Mouse (Mus musculus): ENCODE results near the gene Cables2.

Gene Cables2

GRCm38 (mm10) chr2:180254436-180255209 is 18.7 kb downstream of the Cables2 start:
- DNase-seq = no peak

- no peak for DNase-seq
Observed at GRCm38 (mm10) chr2:180251838-180252237, 21.5 kb downstream of the Cables2 start.

- peak; percentile 82 to 85 for DNase-seq
Observed at GRCm38 (mm10) chr2:180250930-180251611, 22.2 kb downstream of the Cables2 start.

GRCm38 (mm10) chr2:180248947-180249660 is 24.2 kb downstream of the Cables2 start:
- peak in 1 of 2 experiments; percentile 25 for DNase-seq

GRCm38 (mm10) chr2:180247916-180248315 is 25.4 kb downstream of the Cables2 start:
- no peak for DNase-seq

- no peak for DNase-seq
Observed at GRCm38 (mm10) chr2:180243108-180243507, 30.2 kb downstream of the Cables2 start.

- DNase-seq = no peak
Observed at GRCm38 (mm10) chr2:180238591-180238990, 34.7 kb downstream of the Cables2 start.

GRCm38 (mm10) chr2:180237601-180238345 is 35.5 kb downstream of the Cables2 start:
- DNase-seq = no peak

GRCm38 (mm10) chr2:180236930-180237329 is 36.4 kb downstream of the Cables2 start:
- peak in 1 of 2 experiments; percentile 4 for DNase-seq

GRCm38 (mm10) chr2:180236500-180236899 is 36.8 kb downstream of the Cables2 start:
- DNase-seq = peak in 1 of 2 experiments; percentile 1

- DNase-seq = no peak
Observed at GRCm38 (mm10) chr2:180235788-180236187, 37.5 kb downstream of the Cables2 start.

GRCm38 (mm10) chr2:180234980-180235379 is 38.3 kb downstream of the Cables2 start:
- DNase-seq = peak; percentile 61 to 78

GRCm38 (mm10) chr2:180234353-180234752 is 38.9 kb downstream of the Cables2 start:
- DNase-seq = no peak

- peak in 1 of 2 experiments; percentile 10 for DNase-seq
Observed at GRCm38 (mm10) chr2:180233101-180233904, 40.0 kb downstream of the Cables2 start.

- DNase-seq = peak in 1 of 2 experiments; percentile 42
Observed at GRCm38 (mm10) chr2:180230482-180230881, 42.8 kb downstream of the Cables2 start.

GRCm38 (mm10) chr2:180229129-180229528 is 44.2 kb downstream of the Cables2 start:
- DNase-seq = peak in 1 of 2 experiments; percentile 2

GRCm38 (mm10) chr2:180228592-180228991 is 44.7 kb downstream of the Cables2 start:
- DNase-seq = peak; percentile 52 to 69

- no peak for DNase-seq
Observed at GRCm38 (mm10) chr2:180228060-180228458, 45.2 kb downstream of the Cables2 start.

- peak; percentile 82 to 88 for DNase-seq
Observed at GRCm38 (mm10) chr2:180227262-180228059, 45.8 kb downstream of the Cables2 start.

GRCm38 (mm10) chr2:180225762-180226378 is 47.4 kb downstream of the Cables2 start, which contains the start of gene Lama5:
Lama5 (minus strand) TSS chr2:180225859.
- peak; percentile 84 to 91 for DNase-seq

Measured in kidney, postnatal 4 days (tissue).